Mouse (Mus musculus): ENCODE results near the gene Dnmbp.
A peak's percentile ranks its signal among the peaks of the same experiment; 100 is the strongest.
"Not testable (repeated sequence)": the region's sequence is repeated elsewhere in the genome, so short reads cannot be mapped to it uniquely, and the experiment has no call there.

Gene Dnmbp

GRCm38 (mm10) chr19:43939769-43940689 is at the start of gene Dnmbp:
Gene Dnmbp, minus strand, starts transcription at chr19:43940191.
- peak; percentile 85 for DNase-seq (ENCODE audit: low read depth, low spot score)

GRCm38 (mm10) chr19:43986069-43986794 is 46.2 kb upstream of the Dnmbp start, which contains the start of gene Cpn1:
Gene Cpn1, minus strand, starts transcription at chr19:43986556.
- no peak for DNase-seq (ENCODE audit: low read depth, low spot score)

- DNase-seq (ENCODE audit: low read depth, low spot score) = no peak
Measured at GRCm38 (mm10) chr19:43981992-43982391, 42.0 kb upstream of the Dnmbp start.

- no peak for DNase-seq (ENCODE audit: low read depth, low spot score)
Measured at GRCm38 (mm10) chr19:43980711-43981110, 40.7 kb upstream of the Dnmbp start.

GRCm38 (mm10) chr19:43977799-43978198 is 37.8 kb upstream of the Dnmbp start:
- DNase-seq (ENCODE audit: low read depth, low spot score) = no peak

GRCm38 (mm10) chr19:43976661-43977060 is 36.7 kb upstream of the Dnmbp start:
- no peak for DNase-seq (ENCODE audit: low read depth, low spot score)

GRCm38 (mm10) chr19:43974221-43974620 is 34.2 kb upstream of the Dnmbp start:
- no peak for DNase-seq (ENCODE audit: low read depth, low spot score)

- DNase-seq (ENCODE audit: low read depth, low spot score) = no peak
Measured at GRCm38 (mm10) chr19:43973711-43974110, 33.7 kb upstream of the Dnmbp start.

GRCm38 (mm10) chr19:43972129-43972528 is 32.1 kb upstream of the Dnmbp start:
- DNase-seq (ENCODE audit: low read depth, low spot score) = no peak

- DNase-seq (ENCODE audit: low read depth, low spot score) = no peak
Measured at GRCm38 (mm10) chr19:43968436-43969026, 28.5 kb upstream of the Dnmbp start.

GRCm38 (mm10) chr19:43966481-43966880 is 26.5 kb upstream of the Dnmbp start:
- DNase-seq (ENCODE audit: low read depth, low spot score) = no peak

GRCm38 (mm10) chr19:43965496-43966085 is 25.6 kb upstream of the Dnmbp start:
- DNase-seq (ENCODE audit: low read depth, low spot score) = no peak

- DNase-seq (ENCODE audit: low read depth, low spot score) = no peak
Measured at GRCm38 (mm10) chr19:43962795-43963194, 22.8 kb upstream of the Dnmbp start.

GRCm38 (mm10) chr19:43961185-43961584 is 21.2 kb upstream of the Dnmbp start:
- peak; percentile 22 for DNase-seq (ENCODE audit: low read depth, low spot score)

GRCm38 (mm10) chr19:43960014-43960413 is 20.0 kb upstream of the Dnmbp start:
- DNase-seq (ENCODE audit: low read depth, low spot score) = no peak

GRCm38 (mm10) chr19:43959162-43959561 is 19.2 kb upstream of the Dnmbp start:
- peak; percentile 53 for DNase-seq (ENCODE audit: low read depth, low spot score)

- no peak for DNase-seq (ENCODE audit: low read depth, low spot score)
Measured at GRCm38 (mm10) chr19:43957881-43958280, 17.9 kb upstream of the Dnmbp start.

GRCm38 (mm10) chr19:43957402-43957801 is 17.4 kb upstream of the Dnmbp start:
- DNase-seq (ENCODE audit: low read depth, low spot score) = no peak

- DNase-seq (ENCODE audit: low read depth, low spot score) = no peak
Measured at GRCm38 (mm10) chr19:43955266-43955665, 15.3 kb upstream of the Dnmbp start.

- no peak for DNase-seq (ENCODE audit: low read depth, low spot score)
Measured at GRCm38 (mm10) chr19:43954864-43955263, 14.9 kb upstream of the Dnmbp start.

GRCm38 (mm10) chr19:43952936-43953335 is 12.9 kb upstream of the Dnmbp start:
- DNase-seq (ENCODE audit: low read depth, low spot score) = not testable (repeated sequence)

All from CD4-positive helper T cell, adult 2 months (primary cell).